In the genomic region with DNA sequence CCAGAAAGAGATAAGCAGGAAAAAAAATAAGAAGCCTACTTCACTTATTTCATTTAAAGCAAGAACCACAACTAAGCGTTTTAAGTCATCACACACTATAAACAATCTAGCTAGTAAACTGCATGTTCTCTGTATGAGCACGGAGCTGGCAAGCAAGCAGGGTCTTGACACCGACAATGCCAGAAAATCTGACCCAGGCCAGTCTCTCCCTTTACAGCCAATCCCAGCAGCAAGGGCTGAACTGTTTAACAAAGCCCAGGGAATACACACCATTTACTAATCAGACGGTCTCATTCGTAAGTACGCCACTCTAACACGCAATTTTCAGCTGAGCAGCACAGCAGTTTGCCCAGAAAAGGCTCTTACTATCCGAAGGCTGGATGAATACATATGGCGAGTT, we compare ENCODE assay signal across 18 mouse cellular contexts.
DNase-seq lines count a peak whose midpoint lies in the region; ATAC-seq and TF ChIP-seq lines count a peak whose summit lies in the region.
"Had no signal": no experiment of that assay in that cellular context is flagged by ENCODE, and none has a peak within 500 bp of the region (broad histone marks: within the 10 kb centered on the region; RNA-seq: fewer than 3 reads in every experiment).

No protein-coding gene starts in this region.

- no peak for TF ChIP-seq EP300 in MEL (IDR thresholded peaks at IDR 0.05; ENCODE audit: low read depth in 1 of 2, low read length in 2 of 2)

- H3K9ac ChIP-seq in forebrain, embryonic 14.5 days (ENCODE audit: low read length): no peak overlapping the region
- peak overlapping the region; percentile 0; the same call in 1 of the 2 replicates for H3K9ac ChIP-seq in heart, embryonic 13.5 days
- no peak overlapping the region for H3K9ac ChIP-seq in liver, embryonic 13.5 days
- no peak overlapping the region for H3K9ac ChIP-seq in liver, embryonic 11.5 days (ENCODE audit: low read depth, low read length)
- no peak overlapping the region for H3K9ac ChIP-seq in MEL (ENCODE audit: control insufficient read depth, low read depth, low read length, poor library complexity, severe bottlenecking)
- H3K9ac ChIP-seq: forebrain, embryonic 13.5 days; limb, embryonic 15.5 days; neural tube, embryonic 13.5 days had no signal

- H3K4me1 ChIP-seq in forebrain, embryonic 14.5 days (ENCODE audit: control insufficient read depth, insufficient read depth, low read length): no peaks in the 10 kb centered on the region
- H3K4me1 ChIP-seq in forebrain, embryonic 10.5 days: peaks cover 19% of the 10 kb centered on the region
- peaks cover 72% of the 10 kb centered on the region for H3K4me1 ChIP-seq in heart, embryonic 13.5 days
- H3K4me1 ChIP-seq in liver, embryonic 13.5 days (replicated peaks): peaks cover 97% of the 10 kb centered on the region
- H3K4me1 ChIP-seq in liver, embryonic 11.5 days (replicated peaks; ENCODE audit: control insufficient read depth, insufficient read depth, low read length): peaks cover 58% of the 10 kb centered on the region
- peaks cover 37 to 56% of the 10 kb centered on the region in 2 experiments for H3K4me1 ChIP-seq in MEL (ENCODE audit: control insufficient read depth in 1 of 2, insufficient read depth in 2 of 2, low read length in 2 of 2)
- H3K4me1 ChIP-seq: forebrain, embryonic 13.5 days; neural tube, embryonic 13.5 days had no signal

- H3K4me2 ChIP-seq in forebrain, embryonic 14.5 days (ENCODE audit: low read length): no peak overlapping the region
- H3K4me2 ChIP-seq in heart, embryonic 13.5 days: no peak overlapping the region
- H3K4me2 ChIP-seq in liver, embryonic 13.5 days: no peak overlapping the region
- H3K4me2 ChIP-seq in liver, embryonic 11.5 days: no peak overlapping the region
- H3K4me2 ChIP-seq: forebrain, embryonic 13.5 days; limb, embryonic 15.5 days; neural tube, embryonic 13.5 days had no signal

- H3K79me2 ChIP-seq in MEL (ENCODE audit: control insufficient read depth, insufficient read depth, low read length, poor library complexity): peaks cover 5% of the 10 kb centered on the region; the same call in 1 of the 2 replicates

- ATAC-seq in forebrain, embryonic 14.5 days: 0 out of 2 replicates have a peak, but pooled peaks have one; percentile 40
- no peak for ATAC-seq in heart, embryonic 13.5 days (ENCODE audit: extremely low read depth, insufficient number of reproducible peaks, low FRiP score, low TSS enrichment)
- ATAC-seq in liver, embryonic 13.5 days (ENCODE audit: low read depth): no peak
- no peak for ATAC-seq in liver, embryonic 11.5 days (replicated peaks; ENCODE audit: low FRiP score)
- no peak for ATAC-seq in megakaryocyte, adult 5-6 weeks (ENCODE audit: poor library complexity, severe bottlenecking)
- ATAC-seq: forebrain, embryonic 13.5 days; Patski had no signal

- no peak for DNase-seq in forebrain, embryonic 14.5 days (ENCODE audit: low spot score)
- DNase-seq in forebrain, embryonic 10.5 days (ENCODE audit: extremely low spot score, low spot score): no peak
- DNase-seq in heart, adult 8-10 months (ENCODE audit: low spot score): no peak
- no peak for DNase-seq in liver, embryonic 13.5 days
- DNase-seq in liver, embryonic 11.5 days (ENCODE audit: low spot score): no peak
- DNase-seq in MEL (ENCODE audit: low read depth, low spot score): no peak
- DNase-seq: adrenal gland, adult 8-10 months; cerebellum, adult 9-11 months; kidney, adult 11 months; midbrain, embryonic 14.5 days; thymus, postnatal 36 days had no signal

- TF ChIP-seq CTCF in MEL (IDR thresholded peaks at IDR 0.05 in 2 of 3, conservative IDR thresholded peaks at IDR 0.05 in 1 of 3; ENCODE audit: control insufficient read depth in 1 of 3, insufficient read depth in 1 of 3, low read depth in 2 of 3, low read length in 3 of 3, poor library complexity in 1 of 3, severe bottlenecking in 1 of 3): no peak

- 86% methylated on average over 9 of the region's 9 CpGs for WGBS in forebrain, embryonic 14.5 days
- WGBS in forebrain, embryonic 10.5 days: 94% methylated on average over 9 of the region's 9 CpGs
- 55% methylated on average over 9 of the region's 9 CpGs for WGBS in heart, embryonic 13.5 days
- 78% methylated on average over 9 of the region's 9 CpGs for WGBS in liver, embryonic 13.5 days (ENCODE audit: insufficient replicate concordance)
- 84% methylated on average over 9 of the region's 9 CpGs for WGBS in liver, embryonic 11.5 days

- H3K27me3 ChIP-seq in forebrain, embryonic 14.5 days (replicated peaks; ENCODE audit: control insufficient read depth, insufficient read depth, low read length): no peaks in the 10 kb centered on the region
- no peaks in the 10 kb centered on the region for H3K27me3 ChIP-seq in forebrain, embryonic 10.5 days (ENCODE audit: poor library complexity, severe bottlenecking)
- H3K27me3 ChIP-seq in heart, embryonic 13.5 days (replicated peaks): no peaks in the 10 kb centered on the region
- no peaks in the 10 kb centered on the region for H3K27me3 ChIP-seq in liver, embryonic 13.5 days
- no peaks in the 10 kb centered on the region for H3K27me3 ChIP-seq in liver, embryonic 11.5 days (replicated peaks; ENCODE audit: control insufficient read depth, insufficient read depth, low read length)
- H3K27me3 ChIP-seq in MEL (ENCODE audit: control insufficient read depth in 1 of 2, insufficient read depth in 2 of 2, low read length in 2 of 2): no peaks in the 10 kb centered on the region
- H3K27me3 ChIP-seq: forebrain, embryonic 13.5 days; limb, embryonic 15.5 days; megakaryocyte, embryonic 14.5 days; neural tube, embryonic 13.5 days; Patski had no signal

- H3K36me3 ChIP-seq in forebrain, embryonic 14.5 days (ENCODE audit: control insufficient read depth, insufficient read depth, low read length): no peaks in the 10 kb centered on the region
- H3K36me3 ChIP-seq in forebrain, embryonic 10.5 days (replicated peaks): no peaks in the 10 kb centered on the region
- H3K36me3 ChIP-seq in heart, embryonic 13.5 days: 0 out of 2 replicates have a peak, but pooled peaks cover 5% of the 10 kb centered on the region
- H3K36me3 ChIP-seq in liver, embryonic 13.5 days: 0 out of 2 replicates have a peak, but pooled peaks cover 7% of the 10 kb centered on the region
- no peaks in the 10 kb centered on the region for H3K36me3 ChIP-seq in liver, embryonic 11.5 days (ENCODE audit: control insufficient read depth, insufficient read depth, low read length)
- H3K36me3 ChIP-seq in MEL (ENCODE audit: control insufficient read depth in 1 of 2, insufficient read depth in 2 of 2, low read length in 2 of 2): peaks cover 0 to 52% of the 10 kb centered on the region in 2 experiments; a peak in 2 of 4 replicates
- H3K36me3 ChIP-seq: limb, embryonic 15.5 days; neural tube, embryonic 13.5 days had no signal

- no peaks in the 10 kb centered on the region for H3K9me3 ChIP-seq in forebrain, embryonic 14.5 days (replicated peaks; ENCODE audit: control insufficient read depth, low read length)
- no peaks in the 10 kb centered on the region for H3K9me3 ChIP-seq in forebrain, embryonic 10.5 days
- no peaks in the 10 kb centered on the region for H3K9me3 ChIP-seq in heart, embryonic 13.5 days
- no peaks in the 10 kb centered on the region for H3K9me3 ChIP-seq in liver, embryonic 13.5 days (replicated peaks)
- no peaks in the 10 kb centered on the region for H3K9me3 ChIP-seq in liver, embryonic 11.5 days (ENCODE audit: control insufficient read depth, low read length)
- no peaks in the 10 kb centered on the region for H3K9me3 ChIP-seq in MEL (replicated peaks; ENCODE audit: insufficient read depth, low read length)
- H3K9me3 ChIP-seq: forebrain, embryonic 13.5 days; limb, embryonic 15.5 days; megakaryocyte, embryonic 14.5 days; neural tube, embryonic 13.5 days had no signal

- no peak for TF ChIP-seq RAD21 in MEL (IDR thresholded peaks at IDR 0.05; ENCODE audit: low read depth, low read length)

- H3K27ac ChIP-seq in forebrain, embryonic 14.5 days (ENCODE audit: low read depth, low read length): no peak overlapping the region
- H3K27ac ChIP-seq in forebrain, embryonic 10.5 days: no peak overlapping the region
- peak overlapping the region; percentile 41 for H3K27ac ChIP-seq in heart, embryonic 13.5 days (replicated peaks)
- 0 out of 2 replicates have a peak overlapping the region, but pooled peaks have one; percentile 31 for H3K27ac ChIP-seq in liver, embryonic 13.5 days
- H3K27ac ChIP-seq in liver, embryonic 11.5 days (ENCODE audit: low read depth, low read length): no peak overlapping the region
- H3K27ac ChIP-seq in MEL (ENCODE audit: control insufficient read depth, low read depth, low read length): no peak overlapping the region; the same call in none of the 2 replicates
- H3K27ac ChIP-seq: forebrain, embryonic 13.5 days; limb, embryonic 15.5 days; neural tube, embryonic 13.5 days had no signal

- H3K4me3 ChIP-seq in forebrain, embryonic 14.5 days (ENCODE audit: low read depth, low read length): no peak overlapping the region
- H3K4me3 ChIP-seq in forebrain, embryonic 10.5 days: no peak overlapping the region
- no peak overlapping the region for H3K4me3 ChIP-seq in heart, embryonic 13.5 days
- H3K4me3 ChIP-seq in liver, embryonic 13.5 days (replicated peaks): no peak overlapping the region
- H3K4me3 ChIP-seq in liver, embryonic 11.5 days (ENCODE audit: low read depth, low read length): no peak overlapping the region
- H3K4me3 ChIP-seq in MEL (ENCODE audit: control insufficient read depth in 1 of 2, insufficient read depth in 1 of 2, low read depth in 2 of 2, low read length in 2 of 2): no peak overlapping the region
- H3K4me3 ChIP-seq: forebrain, embryonic 13.5 days; limb, embryonic 15.5 days; neural tube, embryonic 13.5 days had no signal

- TF ChIP-seq POLR2A in MEL (IDR thresholded peaks at IDR 0.05; ENCODE audit: control insufficient read depth in 1 of 2, insufficient read depth in 1 of 2, low read depth in 1 of 2, low read length in 2 of 2, poor library complexity in 1 of 2): no peak

TF ChIP-seq in MEL, 35 proteins besides CTCF, POLR2A, EP300 and RAD21:
- TF ChIP-seq GATA1 (IDR thresholded peaks at IDR 0.05; ENCODE audit: low read depth, low read length): peak; percentile 42; the same call in 1 of the 2 replicates
- peak; percentile 85 for TF ChIP-seq ZNF384 (IDR thresholded peaks at IDR 0.05; ENCODE audit: low read depth, low read length)
- TF ChIP-seq NELFE (IDR thresholded peaks at IDR 0.05; ENCODE audit: low read depth, low read length): no peak

Comparison
In these comparisons a context has a peak if more than half of its experiments do, and no peak if none do; other contexts are left out.
1. H3K27ac ChIP-seq: peak in heart, embryonic 13.5 days (single experiment) and liver, embryonic 13.5 days (single experiment); none in forebrain, embryonic 14.5 days (single experiment), forebrain, embryonic 10.5 days (single experiment), liver, embryonic 11.5 days (single experiment) and MEL (single experiment).